Mouse (Mus musculus) ZHBTc4 (cell line): Measurements from ENCODE around the gene Fgf23.

Experiments used
- DNase-seq: peaks from one replicate; pipeline ENCODE4 v3.0.0-alpha.2; 2011; ENCODE audit warnings: low read depth, low spot score

Fgf23 gene

DNA sequence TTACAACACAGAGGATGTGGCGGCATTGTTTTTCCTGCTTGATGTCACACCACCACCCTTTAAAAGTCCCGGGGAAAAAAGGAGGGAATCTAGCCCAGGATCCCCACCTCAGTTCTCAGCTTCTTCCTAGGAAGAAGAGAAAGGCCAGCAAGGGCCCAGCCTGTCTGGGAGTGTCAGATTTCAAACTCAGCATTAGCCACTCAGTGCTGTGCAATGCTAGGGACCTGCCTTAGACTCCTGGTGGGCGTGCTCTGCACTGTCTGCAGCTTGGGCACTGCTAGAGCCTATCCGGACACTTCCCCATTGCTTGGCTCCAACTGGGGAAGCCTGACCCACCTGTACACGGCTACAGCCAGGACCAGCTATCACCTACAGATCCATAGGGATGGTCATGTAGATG is at the start of gene Fgf23:
Fgf23 (plus strand) TSS at position 86 of the 400 bp plus-strand sequence.
- peak; percentile 65 for DNase-seq

GRCm38 (mm10) chr6:127024836-127025235 is 47.9 kb upstream of the Fgf23 start:
- DNase-seq = no peak

GRCm38 (mm10) chr6:127034760-127035159 is 37.9 kb upstream of the Fgf23 start:
- DNase-seq = peak; percentile 81

- DNase-seq = no peak
Measured at GRCm38 (mm10) chr6:127044909-127045308, 27.8 kb upstream of the Fgf23 start.

DNA sequence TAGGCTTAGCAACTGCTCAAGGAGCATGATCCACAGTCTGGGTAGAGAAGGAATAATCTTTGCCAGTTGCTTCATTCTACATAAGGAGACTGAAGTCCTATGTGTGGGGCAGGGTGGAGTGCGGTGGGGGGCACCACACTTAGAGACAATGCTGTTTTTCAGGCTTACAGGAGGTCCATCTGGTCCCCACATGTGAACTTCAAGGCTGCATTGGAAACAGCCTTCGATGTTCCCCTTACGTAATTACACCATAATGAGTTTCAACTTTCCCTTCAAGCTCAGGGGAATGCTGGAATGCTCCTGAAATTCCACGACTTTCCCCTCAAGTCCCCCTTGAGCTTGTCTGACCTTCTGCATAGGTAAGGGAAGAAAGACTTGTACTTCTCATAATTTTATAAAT is 21.9 kb upstream of the Fgf23 start:
- DNase-seq = no peak

DNA sequence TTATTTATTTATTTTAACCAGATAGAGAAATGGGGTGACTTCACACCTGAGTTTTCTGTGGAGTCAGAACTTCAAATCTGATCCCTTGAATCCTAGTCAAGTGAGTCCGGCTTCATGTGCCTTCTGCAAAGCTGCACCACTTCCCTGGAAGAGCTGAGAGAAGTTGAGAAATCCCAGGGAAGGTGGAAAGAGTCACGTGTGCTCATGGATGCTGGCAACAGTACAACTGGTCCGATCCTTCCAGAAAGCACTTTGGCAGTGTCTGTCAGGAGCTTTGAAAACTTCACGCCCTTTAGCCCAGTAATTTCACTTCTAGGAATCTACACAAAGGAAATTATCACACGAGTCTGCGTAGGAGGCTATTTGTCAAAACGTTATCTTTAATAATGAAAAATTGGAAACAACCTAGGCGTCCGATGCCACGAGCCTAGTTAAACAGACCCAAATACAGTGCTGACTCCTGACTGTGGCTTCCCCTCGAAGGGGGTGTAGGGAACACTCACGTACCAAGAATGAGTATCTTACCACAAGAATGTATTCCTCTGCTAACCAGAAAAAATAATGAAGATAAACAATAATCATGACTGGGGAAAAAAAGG is 15.6 kb upstream of the Fgf23 start:
- DNase-seq = no peak

- DNase-seq = no peak
Measured at GRCm38 (mm10) chr6:127059975-127060374, 12.7 kb upstream of the Fgf23 start.

- DNase-seq = no peak
Measured at GRCm38 (mm10) chr6:127063915-127064314, 8.8 kb upstream of the Fgf23 start.

- no peak for DNase-seq
Measured at GRCm38 (mm10) chr6:127064815-127065214, 7.9 kb upstream of the Fgf23 start.

DNA sequence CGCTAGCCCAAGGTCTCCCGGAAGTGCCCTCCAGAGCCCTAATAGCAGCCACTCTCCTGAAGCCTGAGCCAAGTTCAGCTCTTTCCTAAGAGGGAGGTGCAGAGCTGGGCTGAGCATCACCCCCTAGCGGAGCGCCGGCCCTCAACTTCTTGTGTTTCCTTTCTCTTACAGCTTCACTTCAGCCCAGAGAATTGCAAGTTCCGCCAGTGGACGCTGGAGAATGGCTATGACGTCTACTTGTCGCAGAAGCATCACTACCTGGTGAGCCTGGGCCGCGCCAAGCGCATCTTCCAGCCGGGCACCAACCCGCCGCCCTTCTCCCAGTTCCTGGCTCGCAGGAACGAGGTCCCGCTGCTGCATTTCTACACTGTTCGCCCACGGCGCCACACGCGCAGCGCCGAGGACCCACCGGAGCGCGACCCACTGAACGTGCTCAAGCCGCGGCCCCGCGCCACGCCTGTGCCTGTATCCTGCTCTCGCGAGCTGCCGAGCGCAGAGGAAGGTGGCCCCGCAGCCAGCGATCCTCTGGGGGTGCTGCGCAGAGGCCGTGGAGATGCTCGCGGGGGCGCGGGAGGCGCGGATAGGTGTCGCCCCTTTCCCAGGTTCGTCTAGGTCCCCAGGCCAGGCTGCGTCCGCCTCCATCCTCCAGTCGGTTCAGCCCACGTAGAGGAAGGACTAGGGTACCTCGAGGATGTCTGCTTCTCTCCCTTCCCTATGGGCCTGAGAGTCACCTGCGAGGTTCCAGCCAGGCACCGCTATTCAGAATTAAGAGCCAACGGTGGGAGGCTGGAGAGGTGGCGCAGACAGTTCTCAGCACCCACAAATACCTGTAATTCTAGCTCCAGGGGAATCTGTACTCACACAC is 7.4 kb downstream of the Fgf23 start:
- peak; percentile 86 for DNase-seq

DNA sequence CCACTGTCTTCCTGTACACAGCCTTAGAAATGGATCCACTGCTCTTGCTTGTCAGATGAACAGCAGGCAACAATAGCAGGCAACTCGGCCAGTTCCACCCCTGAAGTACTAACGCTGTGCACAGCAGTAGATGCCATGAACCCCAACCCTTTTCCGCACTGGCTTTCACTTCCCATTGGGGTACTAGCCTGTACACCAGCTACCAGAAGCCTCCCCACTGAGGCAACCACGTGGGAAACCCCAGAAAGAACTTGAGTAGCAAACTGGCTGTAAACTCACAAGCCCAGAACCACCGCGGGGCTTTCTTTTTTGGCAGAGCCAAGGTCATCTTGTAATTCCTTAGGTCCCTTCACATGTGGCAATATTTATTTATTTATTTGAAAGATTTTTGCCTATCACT is 9.1 kb downstream of the Fgf23 start:
- no peak for DNase-seq

DNA sequence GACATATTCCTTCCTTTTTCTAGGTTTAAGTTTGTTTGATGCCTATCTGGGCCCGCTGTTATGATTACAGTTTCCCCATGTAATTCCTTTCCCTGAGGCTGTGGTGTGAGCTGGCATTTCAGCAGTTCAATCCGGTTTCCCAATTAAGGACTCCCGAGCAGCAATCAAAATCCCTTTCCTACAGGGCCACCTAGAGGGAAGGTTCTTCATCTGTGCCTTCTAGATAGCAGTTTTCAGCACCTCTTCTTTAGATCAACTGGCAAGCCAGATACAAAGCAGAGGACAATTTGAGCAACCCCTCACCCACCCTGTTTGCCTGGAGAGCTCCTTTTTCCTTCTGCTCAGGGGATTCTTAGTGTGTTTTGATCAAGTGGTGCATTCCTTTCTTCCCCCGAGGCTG is 14.0 kb downstream of the Fgf23 start:
- no peak for DNase-seq

GRCm38 (mm10) chr6:127094565-127094964 is 21.9 kb downstream of the Fgf23 start:
- peak; percentile 68 for DNase-seq

- DNase-seq = peak; percentile 78
Measured at GRCm38 (mm10) chr6:127103506-127104275, 31.0 kb downstream of the Fgf23 start.

- no peak for DNase-seq
Measured at GRCm38 (mm10) chr6:127104396-127105029, 31.8 kb downstream of the Fgf23 start.

GRCm38 (mm10) chr6:127105107-127105506 is 32.4 kb downstream of the Fgf23 start:
- peak; percentile 82 for DNase-seq

DNA sequence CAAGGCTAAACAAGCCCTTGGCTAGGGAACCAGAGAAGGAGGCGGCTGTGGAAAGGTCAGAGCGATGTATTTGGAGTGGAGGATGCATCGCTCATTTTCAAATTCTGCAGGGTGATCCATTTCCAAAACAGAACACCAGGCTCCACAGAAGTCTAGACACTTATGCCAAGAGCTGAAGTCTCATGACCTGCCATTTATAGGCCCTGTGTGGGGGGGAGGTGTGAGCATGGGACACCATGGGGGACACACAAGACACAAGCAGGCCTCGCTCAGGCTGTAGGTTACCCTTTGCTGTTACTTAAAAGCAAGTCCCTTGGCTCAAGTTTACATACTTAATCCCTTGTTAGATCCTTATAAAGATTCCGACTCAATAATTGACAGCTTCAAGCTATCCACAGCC is 33.5 kb downstream of the Fgf23 start:
- no peak for DNase-seq

- peak; percentile 70 for DNase-seq
Measured at GRCm38 (mm10) chr6:127106726-127107125, 34.0 kb downstream of the Fgf23 start.

- no peak for DNase-seq
Measured at GRCm38 (mm10) chr6:127107413-127107812, 34.7 kb downstream of the Fgf23 start.

DNA sequence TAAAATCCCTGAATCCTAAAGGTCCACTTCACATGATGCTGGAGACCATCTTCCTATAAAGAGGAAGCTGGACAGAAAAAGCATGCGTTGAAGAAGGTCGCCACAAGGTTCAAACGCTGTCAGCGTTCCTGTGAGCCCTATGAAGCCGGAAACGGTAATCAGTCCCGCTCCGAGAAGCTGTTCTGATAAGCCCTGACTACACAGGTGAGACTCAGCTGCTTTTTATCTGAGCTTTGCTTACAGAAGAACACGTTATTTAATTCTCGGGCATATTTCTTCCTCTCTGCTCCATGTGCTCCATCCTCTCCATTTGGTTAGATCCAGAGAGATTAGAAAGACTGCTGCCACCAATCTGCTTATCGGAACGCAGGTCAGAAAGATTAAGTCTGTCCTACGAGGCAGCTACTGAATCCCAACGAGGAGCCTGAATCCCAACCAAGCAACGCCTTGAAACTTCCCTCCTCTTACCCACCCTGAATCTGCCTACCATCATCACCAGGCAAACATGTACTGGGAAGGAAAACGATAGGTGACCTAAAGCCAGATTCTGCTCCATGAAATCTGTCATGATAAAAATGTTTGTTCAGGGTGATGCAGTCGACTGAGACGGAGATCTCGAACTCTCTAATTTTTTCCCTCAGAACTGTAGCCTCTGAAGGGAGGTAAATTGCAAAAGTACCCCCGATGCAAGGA is 35.8 kb downstream of the Fgf23 start:
- no peak for DNase-seq

DNA sequence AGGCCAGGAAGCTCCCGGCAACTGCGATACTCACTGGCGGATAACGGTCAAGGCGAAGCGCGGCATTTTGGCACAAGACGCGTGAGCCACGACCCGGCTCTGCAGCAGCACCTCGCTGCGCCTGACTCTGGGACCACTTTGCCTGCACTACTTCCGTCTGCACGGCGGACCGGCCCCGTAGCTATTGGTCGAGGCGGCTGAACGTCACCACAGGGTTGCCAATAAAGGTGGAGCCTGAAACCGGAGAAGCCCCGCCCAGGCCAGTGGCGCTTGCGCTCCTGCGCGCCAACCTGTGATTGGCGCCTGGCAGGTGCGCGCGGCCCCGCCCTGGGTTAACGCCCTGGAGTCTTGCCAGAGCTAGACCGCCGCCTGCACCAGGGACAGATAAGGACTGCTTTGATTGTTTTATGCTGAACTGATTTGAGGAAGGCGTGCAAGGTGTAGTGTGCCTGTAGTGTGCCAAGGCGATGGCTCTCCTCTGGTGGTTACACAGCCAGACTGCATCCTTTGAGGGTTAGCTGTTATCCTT is 36.8 kb downstream of the Fgf23 start, which contains the start of gene Tigar:
Tigar (minus strand) TSS at position 156 of the 529 bp plus-strand sequence.
- DNase-seq = peak; percentile 99
